Mouse (Mus musculus): ENCODE measurements around the gene Unc13b. TPM values are rescaled to one million over a fixed set of nuclear protein-coding genes. Genes with fewer than 3 reads are reported as not detected.

The Unc13b gene
- polyA plus RNA-seq, 1 experiment: 5.0 TPM

- Histone ChIP-seq H3K4me1 (ENCODE audit: control insufficient read depth, insufficient read depth, low read length) (no peaks in the 10 kb centered on the region; the same call in 1 of the 2 replicates), H3K27ac (ENCODE audit: insufficient read depth, low read depth, low read length) (no peak overlapping the region), H3K36me3 (ENCODE audit: control insufficient read depth, insufficient read depth, low read length) (no peaks in the 10 kb centered on the region), H3K27me3 (replicated peaks; ENCODE audit: control insufficient read depth, insufficient read depth, low read length) (no peaks in the 10 kb centered on the region), H3K4me3 (ENCODE audit: insufficient read depth, low read depth, low read length) (no peak overlapping the region)
- 73% methylated on average over 3 of the region's 3 CpGs for WGBS
- DNase-seq: no peak
- TF ChIP-seq POLR2A (IDR thresholded peaks at IDR 0.05; ENCODE audit: low read depth, low read length) (no peak), CTCF (conservative IDR thresholded peaks at IDR 0.05; ENCODE audit: insufficient read depth, insufficient read length, low read depth, low read length) (no peak)
Measured at GRCm38 (mm10) chr4:43216491-43216890, 157.7 kb downstream of the Unc13b start.

GRCm38 (mm10) chr4:43217997-43218396, 159.2 kb downstream of the Unc13b start:
- no peak overlapping the region for H3K27ac ChIP-seq (ENCODE audit: insufficient read depth, low read depth, low read length)
- H3K4me1 ChIP-seq (ENCODE audit: control insufficient read depth, insufficient read depth, low read length): no peaks in the 10 kb centered on the region; the same call in 1 of the 2 replicates
- DNase-seq: no peak
- no peak overlapping the region for H3K4me3 ChIP-seq (ENCODE audit: insufficient read depth, low read depth, low read length)
- no peaks in the 10 kb centered on the region for H3K36me3 ChIP-seq (ENCODE audit: control insufficient read depth, insufficient read depth, low read length)
- H3K27me3 ChIP-seq (replicated peaks; ENCODE audit: control insufficient read depth, insufficient read depth, low read length): no peaks in the 10 kb centered on the region
- TF ChIP-seq POLR2A (IDR thresholded peaks at IDR 0.05; ENCODE audit: low read depth, low read length): no peak
- TF ChIP-seq CTCF (conservative IDR thresholded peaks at IDR 0.05; ENCODE audit: insufficient read depth, insufficient read length, low read depth, low read length): no peak
- 96% methylated on average over 1 of the region's 1 CpGs for WGBS

GRCm38 (mm10) chr4:43231821-43232220, 173.1 kb downstream of the Unc13b start:
- Histone ChIP-seq H3K27ac (ENCODE audit: insufficient read depth, low read depth, low read length) (no peak overlapping the region), H3K4me1 (ENCODE audit: control insufficient read depth, insufficient read depth, low read length) (no peaks in the 10 kb centered on the region), H3K36me3 (ENCODE audit: control insufficient read depth, insufficient read depth, low read length) (no peaks in the 10 kb centered on the region), H3K4me3 (ENCODE audit: insufficient read depth, low read depth, low read length) (no peak overlapping the region), H3K27me3 (replicated peaks; ENCODE audit: control insufficient read depth, insufficient read depth, low read length) (no peaks in the 10 kb centered on the region)
- WGBS: 94% methylated on average over 3 of the region's 3 CpGs
- no peak for DNase-seq
- TF ChIP-seq CTCF (conservative IDR thresholded peaks at IDR 0.05; ENCODE audit: insufficient read depth, insufficient read length, low read depth, low read length) (no peak), POLR2A (IDR thresholded peaks at IDR 0.05; ENCODE audit: low read depth, low read length) (no peak)

- no peak for TF ChIP-seq POLR2A (IDR thresholded peaks at IDR 0.05; ENCODE audit: low read depth, low read length)
- TF ChIP-seq CTCF (conservative IDR thresholded peaks at IDR 0.05; ENCODE audit: insufficient read depth, insufficient read length, low read depth, low read length): no peak
- H3K4me3 ChIP-seq (ENCODE audit: insufficient read depth, low read depth, low read length): no peak overlapping the region
- H3K36me3 ChIP-seq (ENCODE audit: control insufficient read depth, insufficient read depth, low read length): no peaks in the 10 kb centered on the region
- no peak for DNase-seq
- H3K27me3 ChIP-seq (replicated peaks; ENCODE audit: control insufficient read depth, insufficient read depth, low read length): no peaks in the 10 kb centered on the region
- no peak overlapping the region for H3K27ac ChIP-seq (ENCODE audit: insufficient read depth, low read depth, low read length)
- H3K4me1 ChIP-seq (ENCODE audit: control insufficient read depth, insufficient read depth, low read length): no peaks in the 10 kb centered on the region
- 97% methylated on average over 1 of the region's 1 CpGs for WGBS
Measured at GRCm38 (mm10) chr4:43232985-43233384, 174.2 kb downstream of the Unc13b start.

- Histone ChIP-seq H3K36me3 (ENCODE audit: control insufficient read depth, insufficient read depth, low read length) (no peaks in the 10 kb centered on the region), H3K27me3 (replicated peaks; ENCODE audit: control insufficient read depth, insufficient read depth, low read length) (no peaks in the 10 kb centered on the region), H3K4me1 (ENCODE audit: control insufficient read depth, insufficient read depth, low read length) (no peaks in the 10 kb centered on the region), H3K4me3 (ENCODE audit: insufficient read depth, low read depth, low read length) (no peak overlapping the region), H3K27ac (ENCODE audit: insufficient read depth, low read depth, low read length) (no peak overlapping the region)
- TF ChIP-seq CTCF (conservative IDR thresholded peaks at IDR 0.05; ENCODE audit: insufficient read depth, insufficient read length, low read depth, low read length) (no peak), POLR2A (IDR thresholded peaks at IDR 0.05; ENCODE audit: low read depth, low read length) (no peak)
- WGBS: 91% methylated on average over 6 of the region's 6 CpGs
- no peak for DNase-seq
Measured at GRCm38 (mm10) chr4:43233489-43233888, 174.7 kb downstream of the Unc13b start.

GRCm38 (mm10) chr4:43236898-43237297, 178.1 kb downstream of the Unc13b start:
- Histone ChIP-seq H3K4me1 (ENCODE audit: control insufficient read depth, insufficient read depth, low read length) (no peaks in the 10 kb centered on the region), H3K4me3 (ENCODE audit: insufficient read depth, low read depth, low read length) (no peak overlapping the region), H3K27ac (ENCODE audit: insufficient read depth, low read depth, low read length) (no peak overlapping the region), H3K36me3 (ENCODE audit: control insufficient read depth, insufficient read depth, low read length) (no peaks in the 10 kb centered on the region), H3K27me3 (replicated peaks; ENCODE audit: control insufficient read depth, insufficient read depth, low read length) (no peaks in the 10 kb centered on the region)
- no peak for DNase-seq
- TF ChIP-seq CTCF (conservative IDR thresholded peaks at IDR 0.05; ENCODE audit: insufficient read depth, insufficient read length, low read depth, low read length) (no peak), POLR2A (IDR thresholded peaks at IDR 0.05; ENCODE audit: low read depth, low read length) (no peak)
- WGBS: 94% methylated on average over 9 of the region's 9 CpGs

GRCm38 (mm10) chr4:43240716-43241115, 182.0 kb downstream of the Unc13b start:
- no peaks in the 10 kb centered on the region for H3K36me3 ChIP-seq (ENCODE audit: control insufficient read depth, insufficient read depth, low read length)
- H3K27me3 ChIP-seq (replicated peaks; ENCODE audit: control insufficient read depth, insufficient read depth, low read length): no peaks in the 10 kb centered on the region
- DNase-seq: no peak
- TF ChIP-seq POLR2A (IDR thresholded peaks at IDR 0.05; ENCODE audit: low read depth, low read length) (no peak), CTCF (conservative IDR thresholded peaks at IDR 0.05; ENCODE audit: insufficient read depth, insufficient read length, low read depth, low read length) (no peak)
- 88% methylated on average over 1 of the region's 1 CpGs for WGBS
- no peaks in the 10 kb centered on the region for H3K4me1 ChIP-seq (ENCODE audit: control insufficient read depth, insufficient read depth, low read length)
- no peak overlapping the region for H3K27ac ChIP-seq (ENCODE audit: insufficient read depth, low read depth, low read length)
- H3K4me3 ChIP-seq (ENCODE audit: insufficient read depth, low read depth, low read length): no peak overlapping the region
